Mouse (Mus musculus) natural killer cell, adult 2 months (primary cell): ENCODE measurements around the gene Akt1s1.

Experiments
- DNase-seq, 2 experiments: peaks; one replicate each; pipeline ENCODE4 v3.0.0; 2022; ENCODE audit warnings: low spot score in 2 of 2

The Akt1s1 gene

GRCm38 (mm10) chr7:44824872-44825271 is 23.9 kb upstream of the Akt1s1 start:
- DNase-seq: peak; percentile 76 to 82

- peak in 1 of 2 experiments; percentile 65 for DNase-seq
Observed at GRCm38 (mm10) chr7:44826771-44827170, 22.0 kb upstream of the Akt1s1 start.

GRCm38 (mm10) chr7:44828706-44829105 is 20.1 kb upstream of the Akt1s1 start:
- DNase-seq: no peak

GRCm38 (mm10) chr7:44832763-44833162 is 16.0 kb upstream of the Akt1s1 start:
- DNase-seq: no peak

- peak; percentile 59 to 70 for DNase-seq
Observed at GRCm38 (mm10) chr7:44835373-44836015, 13.3 kb upstream of the Akt1s1 start.

- DNase-seq: peak in 1 of 2 experiments; percentile 53
Observed at GRCm38 (mm10) chr7:44836016-44836404, 12.8 kb upstream of the Akt1s1 start.

GRCm38 (mm10) chr7:44836423-44837053 is 12.3 kb upstream of the Akt1s1 start:
- no peak for DNase-seq

GRCm38 (mm10) chr7:44838073-44838472 is 10.7 kb upstream of the Akt1s1 start:
- no peak for DNase-seq

- DNase-seq: no peak
Observed at GRCm38 (mm10) chr7:44839171-44839490, 9.7 kb upstream of the Akt1s1 start.

- DNase-seq: peak; percentile 75 to 80
Observed at GRCm38 (mm10) chr7:44839491-44840191, 9.2 kb upstream of the Akt1s1 start.

- DNase-seq: peak in 1 of 2 experiments; percentile 49
Observed at GRCm38 (mm10) chr7:44840426-44840825, 8.4 kb upstream of the Akt1s1 start.

GRCm38 (mm10) chr7:44841825-44842463 is 6.8 kb upstream of the Akt1s1 start:
- no peak for DNase-seq

GRCm38 (mm10) chr7:44845006-44845405 is 3.8 kb upstream of the Akt1s1 start:
- no peak for DNase-seq

GRCm38 (mm10) chr7:44846804-44847203 is 2.0 kb upstream of the Akt1s1 start:
- no peak for DNase-seq

- no peak for DNase-seq
Observed at GRCm38 (mm10) chr7:44847772-44848171, 1.0 kb upstream of the Akt1s1 start.

GRCm38 (mm10) chr7:44849416-44850111 is 773 bp downstream of the Akt1s1 start:
- peak; percentile 85 to 88 for DNase-seq

GRCm38 (mm10) chr7:44850146-44850545 is 1.4 kb downstream of the Akt1s1 start:
- peak in 1 of 2 experiments; percentile 45 for DNase-seq

GRCm38 (mm10) chr7:44850789-44851624 is 2.2 kb downstream of the Akt1s1 start:
- DNase-seq: no peak

GRCm38 (mm10) chr7:44851625-44852234 is 2.9 kb downstream of the Akt1s1 start:
- DNase-seq: no peak

GRCm38 (mm10) chr7:44852259-44853027 is 3.7 kb downstream of the Akt1s1 start:
- no peak for DNase-seq
